In the genomic region with DNA sequence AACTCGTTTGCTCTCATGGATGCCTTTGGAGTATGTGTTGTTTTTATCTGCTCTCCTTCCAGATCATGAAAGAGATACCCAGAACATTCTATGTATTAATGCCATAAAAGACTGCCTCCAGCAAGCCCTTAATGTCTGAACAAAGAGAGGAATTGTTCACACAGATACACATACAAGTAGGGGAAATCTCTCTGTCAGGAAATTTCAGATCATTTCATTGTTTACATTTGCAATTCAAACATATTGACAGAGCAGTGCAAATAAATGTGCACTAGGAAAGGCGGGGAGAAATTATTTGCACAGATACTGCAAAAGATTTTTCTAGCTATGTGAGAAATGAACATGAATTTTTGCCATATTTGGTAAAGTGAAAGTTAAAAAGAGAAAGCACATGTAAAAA, we compare ENCODE assay signal across 20 mouse cellular contexts.
"Had no signal": no experiment of that assay in that cellular context is flagged by ENCODE, and none has a peak within 500 bp of the region (broad histone marks: within the 10 kb centered on the region; RNA-seq: fewer than 3 reads in every experiment).

No protein-coding gene starts in this region.

- H3K9me3 ChIP-seq: kidney, embryonic 15.5 days; liver, embryonic 15.5 days; midbrain, embryonic 12.5 days; neural tube, embryonic 12.5 days; neural tube, embryonic 15.5 days had no signal

- DNase-seq: kidney, adult 11 months; kidney, adult 8-10 months; kidney, postnatal 10 days; kidney, postnatal 36 days; layer of hippocampus, postnatal 36 days; lung, adult 2 months; lung, postnatal 10 days; right cerebral cortex, adult 18-20 months; right cerebral cortex, postnatal 14 days; right cerebral cortex, postnatal 4 days; thymus, adult 18-20 months; thymus, postnatal 36 days had no signal

- H3K4me1 ChIP-seq: kidney, embryonic 15.5 days; liver, embryonic 15.5 days; neural tube, embryonic 12.5 days; neural tube, embryonic 15.5 days had no signal

- H3K9ac ChIP-seq: kidney, embryonic 15.5 days; liver, embryonic 15.5 days; midbrain, embryonic 12.5 days; neural tube, embryonic 12.5 days; neural tube, embryonic 15.5 days had no signal

- H3K4me3 ChIP-seq: kidney, embryonic 15.5 days; left cerebral cortex, adult 2 months; liver, embryonic 15.5 days; midbrain, embryonic 12.5 days; neural tube, embryonic 12.5 days; neural tube, embryonic 15.5 days had no signal

- H3K4me2 ChIP-seq: kidney, embryonic 15.5 days; liver, embryonic 11.5 days; liver, embryonic 15.5 days; midbrain, embryonic 12.5 days; neural tube, embryonic 12.5 days; neural tube, embryonic 15.5 days had no signal

- H3K27me3 ChIP-seq: kidney, embryonic 15.5 days; liver, embryonic 15.5 days; midbrain, embryonic 12.5 days; neural tube, embryonic 12.5 days; neural tube, embryonic 15.5 days had no signal

- H3K27ac ChIP-seq: kidney, embryonic 15.5 days; left cerebral cortex, adult 2 months; liver, embryonic 15.5 days; macrophage; midbrain, embryonic 12.5 days; neural tube, embryonic 12.5 days; neural tube, embryonic 15.5 days had no signal

- H3K36me3 ChIP-seq: kidney, embryonic 15.5 days; liver, embryonic 15.5 days; midbrain, embryonic 12.5 days; neural tube, embryonic 12.5 days; neural tube, embryonic 15.5 days had no signal
